Mouse (Mus musculus): ENCODE data around the gene Gm16442. TPM values are rescaled to one million over a fixed set of nuclear protein-coding genes. Genes with fewer than 3 reads are reported as not detected.
"Not testable (repeated sequence)": the region's sequence is repeated elsewhere in the genome, so short reads cannot be mapped to it uniquely, and the experiment has no call there.

Gene Gm16442
- polyA plus RNA-seq (2015; fragmentation: Nextera tagmentation; extraction: Ambion mirVana), result not detected in 2 replicates

DNA sequence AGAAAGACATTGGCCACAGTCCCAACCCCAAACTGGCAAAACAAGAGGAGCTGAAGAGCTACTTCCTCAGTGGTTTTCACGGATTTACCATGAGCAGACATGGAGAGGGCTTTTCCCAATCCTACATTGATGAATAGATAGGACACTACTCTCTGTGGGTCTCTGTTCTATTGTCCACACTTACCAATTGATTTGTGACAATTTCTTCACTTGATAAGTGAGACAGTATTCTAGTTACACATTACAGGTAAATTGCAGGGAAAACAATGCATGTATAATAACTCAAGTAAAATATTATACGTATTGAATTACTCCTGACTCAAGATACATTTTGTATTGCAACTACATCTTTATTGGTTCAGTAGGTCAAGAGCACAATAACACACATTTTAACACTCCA is at the start of gene Gm16442:
Gene Gm16442 (minus strand): TSS at position 101 of the 400 bp plus-strand sequence.
- not testable (repeated sequence) for H3K36me3 ChIP-seq (ENCODE audit: insufficient read depth, low read length); H3K4me2 ChIP-seq (ENCODE audit: low read length); H3K27ac ChIP-seq; DNase-seq (ENCODE audit: low spot score); H3K9ac ChIP-seq (ENCODE audit: low read depth, low read length); H3K27me3 ChIP-seq (ENCODE audit: insufficient read depth, low read length); ATAC-seq (replicated peaks; ENCODE audit: low FRiP score, low read depth); H3K9me3 ChIP-seq (replicated peaks; ENCODE audit: low read length); H3K4me3 ChIP-seq (replicated peaks; ENCODE audit: low read depth, low read length); H3K4me1 ChIP-seq (replicated peaks; ENCODE audit: insufficient read depth, low read length)
- no CpG with 5 or more reads among the region's 2 CpGs for WGBS

DNA sequence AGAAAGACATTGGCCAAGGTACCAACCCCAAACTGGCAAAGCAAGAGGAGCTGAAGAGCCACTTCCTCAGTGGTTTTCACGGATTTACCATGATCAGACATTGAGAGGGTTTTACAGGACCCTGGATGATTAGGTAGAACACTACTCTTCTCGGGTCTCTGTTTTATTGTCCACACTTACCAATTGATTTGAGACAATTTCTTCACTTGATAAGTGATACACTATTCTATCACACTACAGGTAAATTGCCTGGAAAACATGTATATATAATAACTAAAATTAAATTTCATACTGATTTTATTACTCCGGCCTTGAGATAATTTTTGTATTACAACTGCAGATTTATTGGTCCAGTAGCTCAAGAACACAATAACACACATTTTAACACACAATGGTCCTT is 45.9 kb upstream of the Gm16442 start, which contains the start of gene Vmn1r94:
Gene Vmn1r94 (minus strand): TSS at position 101 of the 400 bp plus-strand sequence.
- H3K4me2 ChIP-seq (ENCODE audit: low read length); H3K9me3 ChIP-seq (replicated peaks; ENCODE audit: low read length); H3K36me3 ChIP-seq (ENCODE audit: insufficient read depth, low read length); H3K27ac ChIP-seq; H3K4me3 ChIP-seq (replicated peaks; ENCODE audit: low read depth, low read length); DNase-seq (ENCODE audit: low spot score); ATAC-seq (replicated peaks; ENCODE audit: low FRiP score, low read depth); H3K9ac ChIP-seq (ENCODE audit: low read depth, low read length); H3K27me3 ChIP-seq (ENCODE audit: insufficient read depth, low read length); H3K4me1 ChIP-seq (replicated peaks; ENCODE audit: insufficient read depth, low read length): not testable (repeated sequence)
- WGBS, result no CpG with 5 or more reads among the region's 3 CpGs

DNA sequence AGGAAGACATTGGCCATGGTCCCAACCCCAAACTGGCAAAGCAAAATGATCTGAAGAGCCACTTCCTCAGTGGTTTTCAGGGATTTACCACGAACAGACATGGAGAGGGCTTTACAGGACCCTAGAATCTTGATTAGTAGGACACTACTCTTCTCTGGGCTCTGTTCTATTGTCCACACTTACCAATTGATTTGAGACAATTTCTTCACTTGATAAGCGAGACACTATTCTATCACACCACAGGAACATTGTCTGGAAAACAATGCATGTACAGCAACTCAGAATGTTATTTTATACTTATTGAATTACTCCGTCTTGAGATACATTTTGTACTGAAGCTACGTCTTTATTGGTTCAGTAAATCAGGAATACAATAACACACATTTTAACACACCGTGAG is 16.6 kb upstream of the Gm16442 start, which contains the start of gene Vmn1r93:
Gene Vmn1r93 (minus strand): TSS at position 101 of the 400 bp plus-strand sequence.
- H3K4me2 ChIP-seq (ENCODE audit: low read length); H3K27ac ChIP-seq; H3K9me3 ChIP-seq (replicated peaks; ENCODE audit: low read length); H3K36me3 ChIP-seq (ENCODE audit: insufficient read depth, low read length); H3K4me1 ChIP-seq (replicated peaks; ENCODE audit: insufficient read depth, low read length); H3K27me3 ChIP-seq (ENCODE audit: insufficient read depth, low read length); H3K4me3 ChIP-seq (replicated peaks; ENCODE audit: low read depth, low read length); DNase-seq (ENCODE audit: low spot score); H3K9ac ChIP-seq (ENCODE audit: low read depth, low read length); ATAC-seq (replicated peaks; ENCODE audit: low FRiP score, low read depth): not testable (repeated sequence)
- no CpG with 5 or more reads among the region's 5 CpGs for WGBS

GRCm38 (mm10) chr7:20099380-20099779 is 23.0 kb downstream of the Gm16442 start, which contains the start of gene Vmn1r91:
Vmn1r91 (plus strand) TSS chr7:20099680.
- 81% methylated on average over 5 of the region's 5 CpGs for WGBS
- H3K4me1 ChIP-seq (replicated peaks; ENCODE audit: insufficient read depth, low read length); DNase-seq (ENCODE audit: low spot score); H3K9ac ChIP-seq (ENCODE audit: low read depth, low read length); H3K36me3 ChIP-seq (ENCODE audit: insufficient read depth, low read length); H3K4me3 ChIP-seq (replicated peaks; ENCODE audit: low read depth, low read length); H3K27ac ChIP-seq; H3K27me3 ChIP-seq (ENCODE audit: insufficient read depth, low read length); H3K4me2 ChIP-seq (ENCODE audit: low read length); H3K9me3 ChIP-seq (replicated peaks; ENCODE audit: low read length); ATAC-seq (replicated peaks; ENCODE audit: low FRiP score, low read depth): not testable (repeated sequence)

- H3K4me2 ChIP-seq (ENCODE audit: low read length); H3K4me1 ChIP-seq (replicated peaks; ENCODE audit: insufficient read depth, low read length); H3K36me3 ChIP-seq (ENCODE audit: insufficient read depth, low read length); ATAC-seq (replicated peaks; ENCODE audit: low FRiP score, low read depth); H3K27me3 ChIP-seq (ENCODE audit: insufficient read depth, low read length); H3K4me3 ChIP-seq (replicated peaks; ENCODE audit: low read depth, low read length); H3K27ac ChIP-seq; H3K9ac ChIP-seq (ENCODE audit: low read depth, low read length); DNase-seq (ENCODE audit: low spot score); H3K9me3 ChIP-seq (replicated peaks; ENCODE audit: low read length): not testable (repeated sequence)
- 70% methylated on average over 18 of the region's 18 CpGs for WGBS
Observed at GRCm38 (mm10) chr7:20078118-20078517, 44.3 kb downstream of the Gm16442 start.

Other genes with a start within 250 kb of the Gm16442 start
- 0.08 and 0.13 TPM in 2 replicates for gene Ceacam19, start 234.6 kb downstream of the Gm16442 start, polyA plus RNA-seq (2015; fragmentation: Nextera tagmentation; extraction: Ambion mirVana)
- 7.3 and 7.8 TPM in 2 replicates for gene Pvr, start 201.4 kb downstream of the Gm16442 start, polyA plus RNA-seq (2015; fragmentation: Nextera tagmentation; extraction: Ambion mirVana)
- gene Igsf23, start 171.8 kb downstream of the Gm16442 start, polyA plus RNA-seq (2015; fragmentation: Nextera tagmentation; extraction: Ambion mirVana), result 0.10 and 0.13 TPM in 2 replicates
- gene Ceacam20, start 157.2 kb downstream of the Gm16442 start, polyA plus RNA-seq (2015; fragmentation: Nextera tagmentation; extraction: Ambion mirVana), result not detected in 2 replicates
- gene Nlrp9b, start 131.1 kb downstream of the Gm16442 start, polyA plus RNA-seq (2015; fragmentation: Nextera tagmentation; extraction: Ambion mirVana), result not detected in 2 replicates
- not detected in 2 replicates for gene Vmn1r91, start 22.9 kb downstream of the Gm16442 start, polyA plus RNA-seq (2015; fragmentation: Nextera tagmentation; extraction: Ambion mirVana)
- not detected in 2 replicates for gene Vmn1r93, start 16.5 kb upstream of the Gm16442 start, polyA plus RNA-seq (2015; fragmentation: Nextera tagmentation; extraction: Ambion mirVana)
- gene Vmn1r94, start 45.8 kb upstream of the Gm16442 start, polyA plus RNA-seq (2015; fragmentation: Nextera tagmentation; extraction: Ambion mirVana), result not detected in 2 replicates
- not detected in 2 replicates for gene Vmn1r95, start 71.1 kb upstream of the Gm16442 start, polyA plus RNA-seq (2015; fragmentation: Nextera tagmentation; extraction: Ambion mirVana)
- not detected in 2 replicates for gene Gm6164, start 83.0 kb upstream of the Gm16442 start, polyA plus RNA-seq (2015; fragmentation: Nextera tagmentation; extraction: Ambion mirVana)
- not detected in 2 replicates for gene Gm4498, start 111.2 kb upstream of the Gm16442 start, polyA plus RNA-seq (2015; fragmentation: Nextera tagmentation; extraction: Ambion mirVana)
- gene Gm5890, start 140.3 kb upstream of the Gm16442 start, polyA plus RNA-seq (2015; fragmentation: Nextera tagmentation; extraction: Ambion mirVana), result not detected in 2 replicates
- gene Gm4133, start 211.5 kb upstream of the Gm16442 start, polyA plus RNA-seq (2015; fragmentation: Nextera tagmentation; extraction: Ambion mirVana), result not detected in 2 replicates